Mouse (Mus musculus) ES-Bruce4 (cell line): ENCODE measurements around the gene Col18a1.

Experiments used
- CTCF ChIP-seq: IDR thresholded peaks from one replicate; pipeline ENCODE4 v1.8.1; 2011; ENCODE audit warnings: low read depth, low read length
- EP300 ChIP-seq: IDR thresholded peaks from 2 replicates; pipeline ENCODE4 v1.6.1; 2011; ENCODE audit warnings: low read depth, low read length; ENCODE audit not compliant: insufficient read depth
- POLR2A ChIP-seq: IDR thresholded peaks from one replicate; pipeline ENCODE4 v1.8.1; 2011; ENCODE audit warnings: low read length; ENCODE audit not compliant: insufficient read depth

GRCm38 (mm10) chr10:77030666-77031065 is 135.7 kb downstream of the Col18a1 start:
- TF ChIP-seq POLR2A (no peak), EP300 (no peak), CTCF (no peak)
